Mouse (Mus musculus) G1E (cell line): ENCODE measurements around the gene Ccdc82. TPM values are rescaled to one million over a fixed set of nuclear protein-coding genes. Genes with fewer than 3 reads are reported as not detected.

Experiments
- ATAC-seq: 2 replicates; pipeline ENCODE4 v1.8.0; 2016; ENCODE audit warnings: mild to moderate bottlenecking; ENCODE audit not compliant: insufficient number of reproducible peaks, poor library complexity, low FRiP score, severe bottlenecking; ENCODE audit errors: extremely low read depth
- DNase-seq: peaks from one replicate; pipeline ENCODE4 v3.0.0; 2012; ENCODE audit warnings: low spot score
- H3K27me3 ChIP-seq: 2 replicates; pipeline ENCODE4 v1.6.1; 2012; ENCODE audit warnings: mild to moderate bottlenecking, low read length, inconsistent platforms; ENCODE audit not compliant: insufficient read depth
- H3K36me3 ChIP-seq: replicated peaks from 2 replicates; pipeline ENCODE3; 2012; ENCODE audit warnings: mild to moderate bottlenecking, inconsistent platforms
- H3K4me1 ChIP-seq: 2 replicates; pipeline ENCODE4 v1.6.1; 2012; ENCODE audit warnings: low read depth, low read length, inconsistent platforms, mixed read lengths; ENCODE audit not compliant: insufficient read depth
- H3K4me3 ChIP-seq: 2 replicates; pipeline ENCODE4 v1.5.1; 2012; ENCODE audit warnings: low read depth, mild to moderate bottlenecking, inconsistent platforms, low read length, moderate library complexity, mixed read lengths
- H3K9me3 ChIP-seq: replicated peaks from 2 replicates; pipeline ENCODE4 v1.6.1; 2012; ENCODE audit warnings: inconsistent platforms
- CTCF ChIP-seq: IDR thresholded peaks from 2 replicates; pipeline ENCODE4 v1.5.1; 2012; ENCODE audit warnings: low read depth, low read length, inconsistent platforms, mixed read lengths
- GATA1 ChIP-seq: IDR thresholded peaks from 2 replicates; pipeline ENCODE4 v1.6.1; 2012; ENCODE audit warnings: borderline replicate concordance, low read length, inconsistent platforms, mixed read lengths
- GATA2 ChIP-seq: IDR thresholded peaks from 2 replicates; pipeline ENCODE4 v1.6.1; 2012; ENCODE audit warnings: low read depth, low read length, inconsistent platforms, borderline replicate concordance
- POLR2AphosphoS5 ChIP-seq: IDR thresholded peaks from 2 replicates; pipeline ENCODE4 v1.6.1; 2012; ENCODE audit warnings: low read depth, low read length, inconsistent platforms; ENCODE audit not compliant: insufficient replicate concordance
- TAL1 ChIP-seq: conservative IDR thresholded peaks from 2 replicates; pipeline ENCODE4 v1.6.1; 2012; ENCODE audit warnings: low read depth, low read length, inconsistent platforms, mixed read lengths
- polyA plus RNA-seq: library from polyadenylated mRNA; stranded (reverse); fragments of >175 nt; gene quantifications from 2 replicates; pipeline ENCODE4 v1.2.3, GENCODE M21; 2012
- total RNA-seq, 2 experiments: library from RNA; stranded (forward) in 1 of 2; stranded (reverse) in 1 of 2; fragments of 200-1000 nt in 1 of 2; fragments of >200 nt in 1 of 2; fragmentation: Nextera tagmentation in 1 of 2; gene quantifications; 2 replicates each; pipeline ENCODE4 v1.2.3; 2014 to 2017

Ccdc82 gene
- total and polyA plus RNA-seq, 3 experiments: 3.6 to 74.6 (median 59.1) TPM

DNA sequence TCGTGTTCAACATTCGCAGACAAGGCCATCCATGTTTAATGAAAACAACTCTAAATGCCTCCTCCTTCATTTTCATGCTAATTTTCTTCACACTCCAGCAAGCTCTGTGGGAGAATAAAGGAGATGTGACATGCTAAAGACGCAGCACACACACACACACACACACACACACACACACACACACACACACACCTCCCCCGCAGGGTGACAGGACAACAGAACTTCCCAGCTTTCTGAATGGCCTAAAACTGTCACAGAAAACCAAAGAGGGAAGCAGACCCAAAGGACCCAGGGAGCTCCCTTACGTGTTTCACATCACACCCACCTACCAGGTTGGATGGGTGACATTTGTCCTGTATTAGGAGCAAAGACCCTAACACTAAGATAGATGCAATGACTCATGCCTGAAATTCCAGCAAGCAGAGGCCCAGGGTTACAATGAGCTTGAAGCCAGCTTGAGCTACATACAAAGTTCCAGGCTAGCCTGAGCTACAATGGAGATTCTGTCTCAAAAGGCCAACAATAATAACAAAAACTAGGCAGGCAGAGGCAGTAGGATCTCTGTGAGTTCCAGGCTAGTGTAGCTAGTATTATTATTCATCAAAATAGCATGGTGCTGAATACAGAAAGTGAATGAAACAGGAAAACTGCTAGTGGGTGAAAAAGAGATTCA lies 56.5 kb downstream of the Ccdc82 start:
- Histone ChIP-seq H3K4me1 (peaks cover 48% of the 10 kb centered on the region), H3K9me3 (no peaks in the 10 kb centered on the region), H3K36me3 (peaks cover 5% of the 10 kb centered on the region), H3K27me3 (no peaks in the 10 kb centered on the region), H3K4me3 (no peak overlapping the region)
- DNase-seq (no peak), ATAC-seq (no peak)
- TF ChIP-seq GATA1 (no peak), GATA2 (no peak), CTCF (no peak), POLR2AphosphoS5 (no peak), TAL1 (no peak)

DNA sequence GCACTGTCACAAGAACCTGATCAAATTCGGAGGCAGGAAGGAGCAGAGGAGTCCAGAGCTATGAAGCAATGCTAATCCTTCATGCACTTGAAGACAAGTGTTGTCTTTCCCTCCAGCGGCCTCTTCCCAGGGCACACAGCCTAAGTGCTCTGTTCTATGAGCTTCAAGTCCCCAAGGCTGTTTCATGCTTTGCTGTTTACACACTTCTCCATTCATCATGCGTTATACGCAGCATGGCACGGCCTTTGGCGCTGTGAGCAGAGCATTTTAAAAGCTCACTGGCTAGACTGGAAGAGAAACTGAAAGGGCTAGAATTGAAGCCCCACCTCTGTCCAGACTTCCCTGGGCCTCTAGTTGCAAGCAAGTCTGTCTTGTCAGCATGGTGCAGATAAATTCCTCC lies 57.2 kb downstream of the Ccdc82 start:
- no peak overlapping the region for H3K4me3 ChIP-seq
- peaks cover 41% of the 10 kb centered on the region for H3K4me1 ChIP-seq
- DNase-seq (no peak), ATAC-seq (no peak)
- no peaks in the 10 kb centered on the region for H3K9me3 ChIP-seq
- peaks cover 5% of the 10 kb centered on the region for H3K36me3 ChIP-seq
- no peaks in the 10 kb centered on the region for H3K27me3 ChIP-seq
- TF ChIP-seq GATA1 (no peak), TAL1 (no peak), GATA2 (no peak), CTCF (no peak), POLR2AphosphoS5 (no peak)

DNA sequence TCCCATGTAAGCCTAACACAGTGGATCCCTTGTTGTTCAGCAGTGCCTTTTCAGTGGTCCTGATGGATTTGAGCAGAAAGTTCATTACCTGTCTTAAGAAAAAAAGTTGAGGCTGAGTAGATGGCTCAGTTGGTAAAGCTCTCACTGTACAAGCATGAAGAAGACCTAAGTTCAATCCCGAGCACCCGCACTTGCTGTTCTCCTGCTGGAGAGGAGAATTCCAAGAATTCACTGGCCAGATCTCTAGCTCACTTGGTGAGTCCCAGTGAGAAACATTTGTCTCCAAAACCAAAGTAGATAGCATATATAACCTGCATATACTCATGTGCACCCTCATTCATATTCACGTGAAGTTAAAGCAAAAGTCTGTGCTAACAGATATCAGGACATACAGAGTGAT lies 59.7 kb downstream of the Ccdc82 start:
- Histone ChIP-seq H3K36me3 (no peaks in the 10 kb centered on the region), H3K9me3 (no peaks in the 10 kb centered on the region), H3K4me1 (peaks cover 26% of the 10 kb centered on the region), H3K4me3 (no peak overlapping the region), H3K27me3 (no peaks in the 10 kb centered on the region)
- DNase-seq: no peak
- no peak for ATAC-seq
- TF ChIP-seq GATA2 (no peak), CTCF (no peak), TAL1 (no peak), POLR2AphosphoS5 (no peak), GATA1 (no peak)

DNA sequence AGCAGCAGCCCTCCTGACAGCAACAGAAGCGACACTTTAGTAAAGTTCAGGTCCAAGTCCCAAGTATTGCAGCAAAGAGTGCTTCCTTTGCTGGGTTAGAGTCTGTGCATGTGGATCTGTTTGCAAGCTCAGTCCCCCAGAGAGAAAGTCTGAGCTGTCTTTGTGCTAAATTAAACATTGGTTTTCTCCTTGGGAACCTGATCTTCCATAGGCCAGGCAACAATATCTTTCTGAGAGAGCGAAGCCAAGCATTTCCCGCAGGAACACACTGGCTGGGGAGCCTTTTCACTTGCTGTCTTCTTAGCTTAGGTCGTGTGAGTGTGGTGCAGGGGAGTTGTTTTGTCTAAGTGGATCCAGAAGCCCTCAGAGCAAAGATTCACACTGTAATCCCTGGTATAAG lies 60.5 kb downstream of the Ccdc82 start:
- Histone ChIP-seq H3K27me3 (no peaks in the 10 kb centered on the region), H3K36me3 (no peaks in the 10 kb centered on the region), H3K4me3 (no peak overlapping the region), H3K4me1 (peaks cover 25% of the 10 kb centered on the region), H3K9me3 (no peaks in the 10 kb centered on the region)
- ATAC-seq (no peak), DNase-seq (no peak)
- no peak for TF ChIP-seq CTCF
- no peak for TF ChIP-seq GATA1
- TF ChIP-seq POLR2AphosphoS5: no peak
- TF ChIP-seq TAL1: no peak
- TF ChIP-seq GATA2: no peak

DNA sequence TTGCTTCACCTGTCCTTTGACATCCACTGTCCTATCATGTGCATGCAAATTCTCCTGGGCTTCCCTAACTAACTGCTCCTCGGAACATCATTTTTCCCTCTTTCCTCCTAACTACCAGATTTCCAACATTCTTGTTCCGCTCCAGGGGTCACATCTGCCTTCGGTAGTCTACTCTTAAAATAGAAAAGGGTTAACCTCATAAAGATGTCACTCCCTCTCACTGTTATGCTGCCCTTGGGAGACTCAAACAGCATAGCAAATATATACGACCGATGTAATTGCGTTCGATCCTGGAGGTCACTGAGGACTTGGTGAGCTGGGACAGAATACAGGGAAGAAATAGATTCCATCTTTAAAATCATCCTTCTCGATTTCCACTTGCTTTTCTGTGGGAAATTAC lies 62.0 kb downstream of the Ccdc82 start:
- Histone ChIP-seq H3K36me3 (no peaks in the 10 kb centered on the region), H3K4me3 (no peak overlapping the region), H3K27me3 (no peaks in the 10 kb centered on the region), H3K4me1 (peaks cover 17% of the 10 kb centered on the region), H3K9me3 (no peaks in the 10 kb centered on the region)
- DNase-seq (no peak), ATAC-seq (no peak)
- no peak for TF ChIP-seq POLR2AphosphoS5
- no peak for TF ChIP-seq GATA1
- no peak for TF ChIP-seq TAL1
- no peak for TF ChIP-seq GATA2
- TF ChIP-seq CTCF: no peak

DNA sequence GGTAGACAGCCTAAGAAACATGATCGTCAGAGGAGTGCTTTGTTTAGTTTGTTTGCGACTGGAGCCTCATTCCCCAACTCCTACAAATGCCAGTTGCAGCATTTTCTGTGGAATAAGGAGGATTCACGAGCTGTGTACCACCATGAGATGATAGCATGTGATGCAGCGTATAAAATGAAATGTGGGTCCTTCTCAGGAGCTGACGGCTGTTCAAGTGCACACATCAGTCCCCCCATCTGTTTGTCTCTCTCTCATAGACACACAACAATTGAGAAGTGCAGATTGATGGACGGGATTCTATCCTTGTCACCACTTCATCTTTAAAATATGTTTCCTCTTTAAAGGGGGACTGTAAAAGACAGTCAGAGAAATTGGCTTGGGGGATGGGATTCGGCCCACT lies 63.1 kb downstream of the Ccdc82 start:
- DNase-seq (no peak), ATAC-seq (no peak)
- H3K36me3 ChIP-seq: no peaks in the 10 kb centered on the region
- H3K4me3 ChIP-seq: no peak overlapping the region
- peaks cover 17% of the 10 kb centered on the region; the same call in 1 of the 2 replicates for H3K4me1 ChIP-seq
- no peaks in the 10 kb centered on the region for H3K9me3 ChIP-seq
- no peak for TF ChIP-seq TAL1
- TF ChIP-seq CTCF: no peak
- TF ChIP-seq GATA1: no peak
- no peak for TF ChIP-seq POLR2AphosphoS5
- TF ChIP-seq GATA2: no peak
- H3K27me3 ChIP-seq: no peaks in the 10 kb centered on the region
